Mouse (Mus musculus) thymus, adult 2 months (tissue): Measurements from ENCODE around the gene Tcl1b4.

ENCODE experiments used
- CTCF ChIP-seq: fragments of 200-500 bp; IDR thresholded peaks from 2 replicates; pipeline ENCODE4 v1.5.1; 2012; ENCODE audit warnings: mild to moderate bottlenecking, control low read depth, low read length, moderate library complexity, borderline replicate concordance; ENCODE audit not compliant: control insufficient read depth, poor library complexity, insufficient read depth; ENCODE audit errors: extremely low read depth
- POLR2A ChIP-seq: fragments of 200-500 bp; IDR thresholded peaks from 2 replicates; pipeline ENCODE4 v1.6.1; 2012; ENCODE audit warnings: mild to moderate bottlenecking, low read length, control low read depth, moderate library complexity; ENCODE audit not compliant: control insufficient read depth, poor library complexity, insufficient read depth; ENCODE audit errors: extremely low read depth

GRCm38 (mm10) chr12:105235091-105235490 is 33.3 kb downstream of the Tcl1b4 start:
- TF ChIP-seq CTCF (no peak), POLR2A (no peak)
